Mouse (Mus musculus): ENCODE data around the gene Slc22a15. TPM values are rescaled to one million over a fixed set of nuclear protein-coding genes. Genes with fewer than 3 reads are reported as not detected.

Gene Slc22a15
- polyA plus RNA-seq, 1 experiment from 2014 or later: 10.1 TPM

Other genes starting within 250 kb of the Slc22a15 start
- gene Mab21l3, start 75.5 kb downstream of the Slc22a15 start, polyA plus RNA-seq (2014; fragmentation: Nextera tagmentation; extraction: Ambion mirVana): 0.31 and 0.59 TPM in 2 replicates
- gene Nhlh2, start 85.6 kb upstream of the Slc22a15 start, polyA plus RNA-seq (2014; fragmentation: Nextera tagmentation; extraction: Ambion mirVana): 173 and 196 TPM in 2 replicates
- gene Casq2, start 162.0 kb upstream of the Slc22a15 start, polyA plus RNA-seq (2014; fragmentation: Nextera tagmentation; extraction: Ambion mirVana): 0.76 and 2.1 TPM in 2 replicates

Data from hindbrain, embryonic 11.5 days (tissue).